Mouse (Mus musculus) E14TG2a.4 (cell line): ENCODE results near the gene Aqp5.

Source experiments
- H3K27me3 ChIP-seq: 2 replicates; pipeline ENCODE4 v1.6.1; 2014; ENCODE audit warnings: low read length, control low read depth; ENCODE audit not compliant: insufficient read depth
- H3K36me3 ChIP-seq: 2 replicates; pipeline ENCODE4 v1.6.1; 2014; ENCODE audit warnings: low read length, control low read depth; ENCODE audit not compliant: insufficient read depth
- H3K4me1 ChIP-seq: replicated peaks from 2 replicates; pipeline ENCODE4 v1.6.1; 2014; ENCODE audit warnings: low read depth, low read length, control low read depth
- H3K4me3 ChIP-seq: replicated peaks from 2 replicates; pipeline ENCODE4 v1.5.1; 2014; ENCODE audit warnings: mild to moderate bottlenecking, low read length
- H3K9me3 ChIP-seq: 2 replicates; pipeline ENCODE4 v1.6.1; 2014; ENCODE audit warnings: low read length, control low read depth
- CTCF ChIP-seq: conservative IDR thresholded peaks from 2 replicates; pipeline ENCODE4 v1.5.1; 2014; ENCODE audit warnings: low read length
- NANOG ChIP-seq: IDR thresholded peaks from 2 replicates; pipeline ENCODE4 v1.6.1; 2014; ENCODE audit warnings: borderline replicate concordance, low read length, mixed read lengths
- POU5F1 ChIP-seq: IDR thresholded peaks from 2 replicates; pipeline ENCODE4 v1.6.1; 2014; ENCODE audit warnings: low read length, borderline replicate concordance

The Aqp5 gene

GRCm38 (mm10) chr15:99600986-99601822 is 10.6 kb downstream of the Aqp5 start, which contains the start of gene Aqp6:
Gene Aqp6 (plus strand): TSS chr15:99601400.
- Histone ChIP-seq H3K4me3 (peak within 1 kb of the TSS; percentile 68), H3K4me1 (peaks cover 41% of the 10 kb centered on the region), H3K36me3 (no peaks in the 10 kb centered on the region), H3K9me3 (no peaks in the 10 kb centered on the region), H3K27me3 (peaks cover 71% of the 10 kb centered on the region)
- TF ChIP-seq CTCF (no peak), POU5F1 (no peak), NANOG (no peak)

GRCm38 (mm10) chr15:99601823-99602120 is 11.2 kb downstream of the Aqp5 start:
- Histone ChIP-seq H3K9me3 (no peaks in the 10 kb centered on the region), H3K27me3 (peaks cover 71% of the 10 kb centered on the region), H3K4me3 (peak overlapping the region; percentile 68), H3K36me3 (no peaks in the 10 kb centered on the region), H3K4me1 (peaks cover 43% of the 10 kb centered on the region)
- TF ChIP-seq NANOG, result no peak

GRCm38 (mm10) chr15:99602206-99602820 is 11.7 kb downstream of the Aqp5 start:
- Histone ChIP-seq H3K36me3 (no peaks in the 10 kb centered on the region), H3K4me3 (peak overlapping the region; percentile 53; the same call in 1 of the 2 replicates), H3K4me1 (peaks cover 39% of the 10 kb centered on the region), H3K9me3 (no peaks in the 10 kb centered on the region), H3K27me3 (peaks cover 68% of the 10 kb centered on the region)
- TF ChIP-seq NANOG, result no peak
- TF ChIP-seq CTCF, result no peak
- no peak for TF ChIP-seq POU5F1

GRCm38 (mm10) chr15:99603216-99603615 is 12.6 kb downstream of the Aqp5 start:
- Histone ChIP-seq H3K4me3 (no peak overlapping the region), H3K9me3 (no peaks in the 10 kb centered on the region), H3K36me3 (no peaks in the 10 kb centered on the region), H3K4me1 (peaks cover 31% of the 10 kb centered on the region), H3K27me3 (peaks cover 64% of the 10 kb centered on the region)
- TF ChIP-seq CTCF (no peak), POU5F1 (no peak), NANOG (no peak)

DNA sequence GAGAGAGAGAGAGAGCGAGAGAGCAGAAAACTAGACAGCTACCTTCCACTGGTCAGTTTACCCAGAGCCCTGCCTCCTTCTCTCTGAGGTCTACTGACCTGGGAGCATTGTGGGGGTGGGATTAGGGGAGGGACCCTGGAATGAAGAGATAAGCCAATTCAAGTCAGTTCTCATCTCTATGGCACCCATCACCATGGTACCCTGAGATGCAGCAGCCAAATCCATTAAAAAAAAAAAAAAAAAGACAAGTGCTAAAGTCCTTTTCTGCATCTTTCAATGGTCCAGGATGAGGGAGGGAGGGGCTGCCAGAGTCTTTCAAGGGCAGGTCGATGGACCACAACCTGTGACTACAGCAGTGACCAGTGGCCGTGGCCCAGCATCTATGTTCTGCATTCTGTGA is 15.0 kb downstream of the Aqp5 start:
- Histone ChIP-seq H3K27me3 (peaks cover 48% of the 10 kb centered on the region), H3K4me1 (peaks cover 26% of the 10 kb centered on the region), H3K36me3 (no peaks in the 10 kb centered on the region), H3K4me3 (no peak overlapping the region), H3K9me3 (no peaks in the 10 kb centered on the region)
- TF ChIP-seq NANOG (no peak), CTCF (no peak), POU5F1 (no peak)

DNA sequence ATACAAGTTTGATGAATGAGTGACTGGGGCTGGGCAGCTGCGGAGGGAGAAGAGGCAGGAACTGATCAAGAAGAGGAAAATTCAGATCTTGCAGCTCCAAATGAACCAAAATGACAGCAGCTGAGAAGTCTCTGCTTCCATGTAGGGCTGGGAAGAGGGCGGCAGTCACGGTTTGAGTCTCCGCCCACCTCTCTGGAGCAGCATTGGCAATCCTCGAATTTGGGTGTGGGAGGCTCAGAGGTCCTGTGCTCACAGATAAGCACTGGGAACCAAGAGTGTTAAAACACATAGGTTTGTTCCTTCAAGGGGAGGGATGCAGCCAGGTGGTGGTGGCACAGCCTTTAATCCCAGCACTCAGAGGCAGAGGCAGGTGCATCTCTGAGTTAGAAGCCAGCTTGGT is 15.9 kb downstream of the Aqp5 start:
- no peak overlapping the region for H3K4me3 ChIP-seq
- peaks cover 19% of the 10 kb centered on the region for H3K4me1 ChIP-seq
- H3K9me3 ChIP-seq, result no peaks in the 10 kb centered on the region
- no peaks in the 10 kb centered on the region for H3K36me3 ChIP-seq
- peaks cover 39% of the 10 kb centered on the region for H3K27me3 ChIP-seq
- TF ChIP-seq NANOG (no peak), CTCF (no peak), POU5F1 (no peak)

- Histone ChIP-seq H3K4me3 (no peak overlapping the region), H3K4me1 (peaks cover 10% of the 10 kb centered on the region), H3K36me3 (no peaks in the 10 kb centered on the region), H3K27me3 (peaks cover 31% of the 10 kb centered on the region), H3K9me3 (no peaks in the 10 kb centered on the region)
- TF ChIP-seq POU5F1 (no peak), NANOG (no peak), CTCF (no peak)
Observed at GRCm38 (mm10) chr15:99607388-99608113, 17.0 kb downstream of the Aqp5 start.

DNA sequence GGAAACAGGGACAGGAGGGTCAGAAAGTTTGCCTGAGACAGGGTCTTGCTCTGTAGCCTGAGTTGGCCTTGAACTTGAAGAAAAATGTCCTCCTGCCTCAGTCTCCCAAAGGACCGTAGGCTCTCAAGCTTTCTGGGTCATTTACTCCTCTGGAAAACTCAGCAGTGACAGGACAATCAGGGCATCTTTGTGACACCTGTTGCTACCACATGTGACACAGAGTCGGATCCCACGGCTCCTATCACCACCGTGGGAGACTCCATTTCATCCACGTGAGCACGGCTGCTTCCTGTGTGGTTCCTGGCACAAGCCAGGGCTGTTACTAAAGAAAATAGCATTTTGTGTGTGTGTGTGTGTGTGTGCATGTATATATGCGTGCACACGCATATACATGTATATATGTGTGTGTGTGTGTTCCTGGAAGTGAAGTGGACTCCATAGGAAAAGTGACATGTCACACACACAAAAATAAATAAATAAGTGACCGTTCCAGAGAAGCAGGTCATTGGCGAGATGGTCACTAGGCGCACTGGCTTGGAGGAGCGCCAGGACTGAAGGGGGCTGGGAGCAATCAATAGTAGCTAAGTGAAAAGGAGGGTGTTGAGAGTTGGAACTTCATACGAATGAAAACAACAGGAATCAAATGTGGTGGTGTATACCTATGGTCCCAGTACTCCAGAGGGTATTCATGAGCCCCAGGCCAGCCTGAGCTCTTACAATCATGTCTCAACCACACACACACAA is 18.0 kb downstream of the Aqp5 start:
- Histone ChIP-seq H3K4me3 (no peak overlapping the region), H3K27me3 (peaks cover 21% of the 10 kb centered on the region), H3K4me1 (peaks cover 6% of the 10 kb centered on the region), H3K9me3 (no peaks in the 10 kb centered on the region), H3K36me3 (no peaks in the 10 kb centered on the region)
- TF ChIP-seq CTCF (no peak), POU5F1 (no peak), NANOG (no peak)
